Mouse (Mus musculus): Measurements from ENCODE around the gene Slc13a2.

- TF ChIP-seq CTCF (IDR thresholded peaks at IDR 0.05; ENCODE audit: low read depth, low read length) (no peak), POLR2A (IDR thresholded peaks at IDR 0.05; ENCODE audit: insufficient read depth, low read length) (no peak)
Observed at GRCm38 (mm10) chr11:78408256-78409240, 13.5 kb downstream of the Slc13a2 start.

All from ES-Bruce4 (cell line).